Mouse (Mus musculus) limb, embryonic 12.5 days (tissue): ENCODE results near the gene Catsperb. TPM values are rescaled to one million over a fixed set of nuclear protein-coding genes. Genes with fewer than 3 reads are reported as not detected.
"Not testable (repeated sequence)": the region's sequence is repeated elsewhere in the genome, so short reads cannot be mapped to it uniquely, and the experiment has no call there.

Source experiments
- ATAC-seq: fragments of 200-750 bp; cut with Nextera tagmentation; 2 replicates; pipeline ENCODE4 v1.8.0; 2017; ENCODE audit warnings: low read depth, moderate TSS enrichment; ENCODE audit not compliant: insufficient number of reproducible peaks, insufficient read depth, low FRiP score, low TSS enrichment
- H3K27ac ChIP-seq: fragments of 300-500 bp; sonication (generic); 2 replicates; pipeline ENCODE4 v1.5.1; 2016; ENCODE audit warnings: mild to moderate bottlenecking, moderate library complexity
- H3K27me3 ChIP-seq: fragments of 300-500 bp; sonication (generic); 2 replicates; pipeline ENCODE4 v1.6.1; 2016; ENCODE audit warnings: mild to moderate bottlenecking, moderate library complexity
- H3K36me3 ChIP-seq: fragments of 300-500 bp; sonication (generic); 2 replicates; pipeline ENCODE4 v1.6.1; 2016; ENCODE audit warnings: mild to moderate bottlenecking, moderate library complexity
- H3K4me1 ChIP-seq: fragments of 300-500 bp; sonication (generic); replicated peaks from 2 replicates; pipeline ENCODE4 v1.6.1; 2016
- H3K4me2 ChIP-seq: fragments of 300-500 bp; sonication (generic); 2 replicates; pipeline ENCODE4 v1.6.1; 2016; ENCODE audit warnings: mild to moderate bottlenecking, moderate library complexity
- H3K4me3 ChIP-seq: fragments of 300-500 bp; sonication (generic); replicated peaks from 2 replicates; pipeline ENCODE4 v1.5.1; 2016; ENCODE audit warnings: mild to moderate bottlenecking
- H3K9ac ChIP-seq: fragments of 300-500 bp; sonication (generic); replicated peaks from 2 replicates; pipeline ENCODE4 v1.6.1; 2016; ENCODE audit warnings: mild to moderate bottlenecking, moderate library complexity
- H3K9me3 ChIP-seq: fragments of 300-500 bp; sonication (generic); 2 replicates; pipeline ENCODE4 v1.6.1; 2016; ENCODE audit warnings: mild to moderate bottlenecking, moderate library complexity
- WGBS: fragments of 180-500 bp; shearing (Covaris S2); methylation state at CpG from one replicate; pipeline ENCODE4 v1.1.7; 2016; 5-methylcytosine and 5-hydroxymethylcytosine counted together
- polyA plus RNA-seq: library from polyadenylated mRNA; unstranded; fragments of >200 nt; fragmentation: Nextera tagmentation; extraction: Ambion mirVana; gene quantifications from 2 replicates; pipeline ENCODE4 v1.2.1, GENCODE M21; 2016

The Catsperb gene
- polyA plus RNA-seq, result not detected in 2 replicates

GRCm38 (mm10) chr12:101404353-101404752, at the start of gene Catsperb:
Catsperb (plus strand) TSS chr12:101404653.
- H3K4me3 ChIP-seq, H3K4me2 ChIP-seq, ATAC-seq, H3K4me1 ChIP-seq, H3K36me3 ChIP-seq, H3K27ac ChIP-seq, H3K9ac ChIP-seq, H3K27me3 ChIP-seq, H3K9me3 ChIP-seq: not testable (repeated sequence)
- 82% methylated on average over 1 of the region's 1 CpGs for WGBS

- not testable (repeated sequence) for H3K36me3 ChIP-seq, H3K9me3 ChIP-seq, H3K4me3 ChIP-seq, ATAC-seq, H3K4me2 ChIP-seq, H3K27ac ChIP-seq, H3K9ac ChIP-seq, H3K27me3 ChIP-seq, H3K4me1 ChIP-seq
- WGBS, result 73% methylated on average over 1 of the region's 1 CpGs
Observed at GRCm38 (mm10) chr12:101361468-101361867, 43.0 kb upstream of the Catsperb start.

- ATAC-seq, H3K27me3 ChIP-seq, H3K27ac ChIP-seq, H3K4me2 ChIP-seq, H3K9ac ChIP-seq, H3K4me1 ChIP-seq, H3K9me3 ChIP-seq, H3K36me3 ChIP-seq, H3K4me3 ChIP-seq: not testable (repeated sequence)
- 100% methylated on average over 1 of the region's 1 CpGs for WGBS
Observed at GRCm38 (mm10) chr12:101381460-101381859, 23.0 kb upstream of the Catsperb start.

- Histone ChIP-seq H3K9me3 (no peaks in the 10 kb centered on the region), H3K27ac (no peak overlapping the region), H3K4me3 (no peak overlapping the region), H3K36me3 (no peaks in the 10 kb centered on the region), H3K4me2 (no peak overlapping the region), H3K9ac (no peak overlapping the region), H3K4me1 (no peaks in the 10 kb centered on the region), H3K27me3 (no peaks in the 10 kb centered on the region)
- no peak for ATAC-seq
- WGBS, result 78% methylated on average over 1 of the region's 1 CpGs
Observed at GRCm38 (mm10) chr12:101426131-101426530, 21.7 kb downstream of the Catsperb start.

GRCm38 (mm10) chr12:101462051-101462450, 57.6 kb downstream of the Catsperb start:
- no peak overlapping the region for H3K9ac ChIP-seq
- H3K9me3 ChIP-seq, result no peaks in the 10 kb centered on the region
- H3K36me3 ChIP-seq, result no peaks in the 10 kb centered on the region
- WGBS, result 91% methylated on average over 5 of the region's 5 CpGs
- ATAC-seq, result no peak
- H3K27ac ChIP-seq, result no peak overlapping the region
- H3K4me3 ChIP-seq, result no peak overlapping the region
- H3K4me1 ChIP-seq, result no peaks in the 10 kb centered on the region
- no peak overlapping the region for H3K4me2 ChIP-seq
- H3K27me3 ChIP-seq, result no peaks in the 10 kb centered on the region

- Histone ChIP-seq H3K36me3 (no peaks in the 10 kb centered on the region), H3K27me3 (no peaks in the 10 kb centered on the region), H3K27ac (no peak overlapping the region)
Observed at GRCm38 (mm10) chr12:101483571-101483970, 79.1 kb downstream of the Catsperb start.

GRCm38 (mm10) chr12:101511326-101511725, 106.9 kb downstream of the Catsperb start:
- WGBS, result 84% methylated on average over 2 of the region's 2 CpGs
- not testable (repeated sequence) for H3K27me3 ChIP-seq, H3K4me3 ChIP-seq, H3K4me2 ChIP-seq, H3K27ac ChIP-seq, ATAC-seq, H3K36me3 ChIP-seq, H3K9ac ChIP-seq, H3K9me3 ChIP-seq, H3K4me1 ChIP-seq

More at GRCm38 (mm10) chr12:101483571-101483970, 79.1 kb downstream of the Catsperb start:
- Histone ChIP-seq H3K9ac (no peak overlapping the region), H3K9me3 (no peaks in the 10 kb centered on the region), H3K4me3 (no peak overlapping the region), H3K4me2 (no peak overlapping the region), H3K4me1 (no peaks in the 10 kb centered on the region)
- ATAC-seq, result no peak

GRCm38 (mm10) chr12:101606622-101607021, 202.2 kb downstream of the Catsperb start:
- not testable (repeated sequence) for H3K27ac ChIP-seq, H3K36me3 ChIP-seq, ATAC-seq, H3K27me3 ChIP-seq, H3K9me3 ChIP-seq, H3K9ac ChIP-seq, H3K4me3 ChIP-seq, H3K4me1 ChIP-seq, H3K4me2 ChIP-seq

- WGBS, result 89% methylated on average over 1 of the region's 1 CpGs
- Histone ChIP-seq H3K4me2 (no peak overlapping the region), H3K36me3 (no peaks in the 10 kb centered on the region), H3K9ac (no peak overlapping the region), H3K27ac (no peak overlapping the region), H3K9me3 (no peaks in the 10 kb centered on the region), H3K27me3 (no peaks in the 10 kb centered on the region), H3K4me3 (no peak overlapping the region), H3K4me1 (no peaks in the 10 kb centered on the region)
- ATAC-seq, result no peak
Observed at GRCm38 (mm10) chr12:101633137-101633536, 228.7 kb downstream of the Catsperb start.

GRCm38 (mm10) chr12:101667502-101667901, 263.0 kb downstream of the Catsperb start:
- Histone ChIP-seq H3K36me3 (no peaks in the 10 kb centered on the region), H3K4me3 (no peak overlapping the region), H3K4me1 (no peaks in the 10 kb centered on the region), H3K27ac (no peak overlapping the region), H3K4me2 (no peak overlapping the region), H3K27me3 (no peaks in the 10 kb centered on the region), H3K9me3 (no peaks in the 10 kb centered on the region), H3K9ac (no peak overlapping the region)
- ATAC-seq, result no peak
- WGBS, result 80% methylated on average over 2 of the region's 2 CpGs
